Mouse (Mus musculus) kidney, postnatal 36 days (tissue): ENCODE measurements around the gene Surf4.
A peak's percentile ranks its signal among the peaks of the same experiment; 100 is the strongest.

Source experiments
- DNase-seq, 2 experiments: peaks; one replicate each; pipeline ENCODE4 v3.0.0; 2021 to 2022; ENCODE audit warnings: mixed read lengths in 2 of 2

The Surf4 gene

GRCm38 (mm10) chr2:26927745-26928476 is 5.8 kb downstream of the Surf4 start:
- peak; percentile 46 to 54 for DNase-seq

DNA sequence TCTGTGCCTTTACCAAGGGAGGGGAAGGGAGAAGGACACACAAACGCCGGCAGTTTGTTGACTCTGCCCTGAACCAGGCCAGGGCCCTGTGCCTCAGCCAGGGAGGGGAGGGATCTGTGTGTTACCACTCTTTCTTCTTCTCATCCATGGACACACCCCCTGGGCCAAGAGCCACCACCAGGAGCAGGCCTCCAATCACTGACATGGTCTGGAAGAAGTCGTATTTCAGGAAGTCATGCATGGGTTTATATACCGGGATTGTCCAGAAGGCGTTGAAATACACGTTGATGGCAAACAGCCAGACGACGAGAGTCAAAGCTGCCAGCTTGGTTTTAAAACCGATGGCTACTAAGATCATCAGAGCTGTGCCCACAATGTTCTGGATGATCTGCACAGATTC is 11.9 kb downstream of the Surf4 start:
- peak; percentile 59 to 73 for DNase-seq

- peak; percentile 71 to 82 for DNase-seq
These were observed 13.4 kb downstream of the Surf4 start for GRCm38 (mm10) chr2:26920190-26920855.

- no peak for DNase-seq
These were observed 14.0 kb downstream of the Surf4 start for GRCm38 (mm10) chr2:26919684-26920083.

GRCm38 (mm10) chr2:26916738-26917137 is 17.0 kb downstream of the Surf4 start:
- DNase-seq, result no peak

DNA sequence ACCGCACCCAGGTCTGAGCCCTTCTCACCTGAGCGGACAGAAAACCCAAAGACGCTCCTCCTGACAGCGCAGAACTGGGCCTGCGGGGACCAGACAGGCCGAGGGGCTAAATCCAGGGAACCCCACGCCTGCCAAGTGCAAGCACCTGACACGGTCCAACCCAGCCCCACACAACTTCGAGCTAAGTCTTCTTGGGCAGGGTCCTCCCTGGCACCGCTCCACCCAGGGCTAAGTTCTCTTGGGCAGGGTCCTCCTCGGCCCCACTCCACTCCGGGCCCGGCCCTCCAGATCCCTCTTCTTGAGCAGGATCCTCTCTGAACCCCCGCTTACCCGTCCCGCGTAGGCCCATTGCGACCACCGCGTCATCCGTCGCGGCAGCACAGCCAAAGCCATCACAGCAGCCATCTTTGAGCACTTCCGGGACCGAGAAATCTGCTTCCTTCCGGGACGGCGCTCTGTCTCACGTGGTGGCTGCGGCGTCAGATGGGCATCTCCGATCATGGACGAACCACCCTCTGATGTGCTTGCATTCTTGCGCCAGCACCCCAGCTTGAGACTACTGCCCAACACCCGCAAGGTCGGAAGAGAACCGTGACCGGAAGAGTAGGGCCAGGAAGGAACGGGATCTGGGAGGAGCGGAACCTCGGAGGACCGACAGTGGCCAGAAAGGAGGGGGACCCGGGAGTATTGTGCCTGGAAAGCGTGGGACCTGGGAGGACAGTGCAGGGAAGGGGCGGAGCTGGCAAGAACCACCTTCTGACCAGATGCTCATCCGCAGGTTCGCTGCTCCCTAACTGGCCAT is 17.6 kb downstream of the Surf4 start, which contains the start of the genes Surf2 and Surf1:
Gene Surf2, plus strand, starts transcription at position 441 of the 802 bp plus-strand sequence.
Gene Surf1, minus strand, starts transcription at position 604 of the 802 bp plus-strand sequence.
- peak; percentile 86 to 88 for DNase-seq

- DNase-seq, result no peak
These were observed 19.4 kb downstream of the Surf4 start for GRCm38 (mm10) chr2:26914148-26914941.

- DNase-seq, result no peak
These were observed 20.1 kb downstream of the Surf4 start for GRCm38 (mm10) chr2:26913416-26914147.

GRCm38 (mm10) chr2:26912253-26912770 is 21.4 kb downstream of the Surf4 start:
- DNase-seq, result no peak

DNA sequence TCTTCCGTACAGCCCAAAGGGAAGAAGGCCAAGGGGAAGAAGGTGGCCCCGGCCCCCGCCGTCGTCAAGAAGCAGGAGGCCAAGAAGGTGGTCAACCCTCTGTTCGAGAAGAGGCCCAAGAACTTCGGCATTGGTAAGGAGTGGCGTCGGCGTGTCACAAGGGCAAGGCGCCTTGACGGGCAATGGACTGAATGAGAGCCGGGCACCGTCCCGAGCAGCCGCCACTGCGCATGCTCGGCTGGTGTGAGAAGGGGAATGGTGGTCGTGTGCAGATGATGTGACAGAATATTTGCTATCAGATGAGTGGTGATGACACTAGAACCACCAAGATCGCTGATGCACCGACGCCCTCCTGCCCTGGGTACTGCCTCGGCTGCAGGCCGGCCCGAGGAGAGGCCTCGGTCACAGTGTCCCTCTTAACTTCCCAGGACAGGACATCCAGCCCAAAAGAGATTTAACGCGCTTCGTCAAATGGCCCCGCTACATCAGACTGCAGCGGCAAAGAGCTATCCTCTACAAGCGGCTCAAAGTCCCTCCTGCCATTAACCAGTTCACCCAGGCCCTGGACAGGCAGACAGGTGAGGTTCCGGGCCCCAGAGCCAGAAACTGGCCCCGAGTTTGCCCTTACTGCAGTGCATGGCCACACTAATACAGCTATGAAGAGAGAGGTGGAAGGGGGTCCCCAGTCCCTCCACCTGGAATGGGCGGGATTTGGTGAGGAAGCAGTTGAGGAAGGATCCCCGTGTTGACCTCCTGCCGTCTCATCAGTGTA is 22.5 kb downstream of the Surf4 start:
- DNase-seq, result peak in 1 of 2 experiments; percentile 70

DNA sequence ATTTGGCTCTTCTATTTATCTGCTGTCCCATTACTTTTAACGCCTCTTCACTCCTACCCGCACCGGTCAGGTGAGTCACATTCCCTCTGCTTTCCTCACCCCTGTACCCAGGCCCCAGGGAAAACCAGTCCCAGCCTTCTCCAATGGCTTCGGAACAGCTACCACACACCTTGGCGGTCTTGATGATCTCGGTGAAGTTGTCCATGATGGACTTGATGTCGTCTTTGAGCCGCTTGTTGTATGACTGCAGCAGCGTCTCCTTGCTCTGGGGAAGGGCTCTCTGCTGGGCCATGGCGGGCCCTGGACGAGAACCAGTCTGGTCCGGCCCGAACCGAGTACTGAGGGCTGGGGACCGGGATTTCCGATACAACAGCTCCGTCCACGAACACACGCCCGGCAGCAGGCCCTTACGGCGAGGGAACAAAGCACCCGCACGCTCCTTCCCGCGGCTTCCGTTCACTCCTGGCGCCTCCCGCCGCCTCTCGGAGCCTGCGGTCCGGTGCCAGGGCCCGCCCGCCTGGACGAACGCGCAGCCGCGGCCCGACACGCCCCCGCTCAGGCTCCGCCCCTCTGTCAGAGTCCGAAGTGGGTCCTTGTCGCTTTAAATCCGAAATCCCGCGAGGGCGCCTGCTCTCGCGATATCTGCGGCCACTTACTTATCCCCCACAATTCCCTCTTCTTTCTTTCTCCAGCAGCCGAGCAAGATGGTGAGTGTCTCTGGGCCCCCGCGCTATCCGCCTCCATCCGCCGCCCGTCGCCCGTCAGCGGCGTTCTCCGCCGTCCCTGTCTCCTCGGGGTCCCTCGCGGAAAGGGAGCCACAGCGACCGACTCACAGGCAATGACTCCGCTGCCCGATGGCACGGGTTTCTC is 23.4 kb downstream of the Surf4 start, which contains the start of the genes Med22 and Rpl7a:
Gene Med22, minus strand, starts transcription at position 554 of the 870 bp plus-strand sequence.
Gene Rpl7a, plus strand, starts transcription at position 641 of the 870 bp plus-strand sequence.
- DNase-seq, result peak; percentile 100

DNA sequence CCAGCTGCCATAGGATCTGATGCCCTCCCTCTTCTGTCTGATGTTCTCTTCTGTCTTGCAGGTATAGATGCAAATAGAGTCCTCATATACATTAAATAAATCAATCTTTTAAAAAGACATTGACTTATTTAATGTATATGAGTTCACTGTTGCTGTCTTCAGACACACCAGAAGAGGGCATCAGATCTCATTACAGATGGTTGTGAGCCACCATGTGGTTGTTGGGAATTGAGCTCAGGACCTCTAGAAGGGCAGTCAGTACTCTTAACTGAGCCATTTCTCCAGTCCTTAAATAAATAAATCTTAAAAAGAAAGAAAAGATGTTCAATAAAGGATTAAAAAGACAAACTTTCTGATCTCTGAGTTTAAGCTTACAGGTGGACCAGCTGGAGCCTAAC is 24.3 kb downstream of the Surf4 start:
- DNase-seq, result no peak

- no peak for DNase-seq
These were observed 24.9 kb downstream of the Surf4 start for GRCm38 (mm10) chr2:26908710-26909386.

GRCm38 (mm10) chr2:26907109-26907508 is 26.6 kb downstream of the Surf4 start:
- peak; percentile 60 to 83 for DNase-seq

GRCm38 (mm10) chr2:26906431-26906830 is 27.3 kb downstream of the Surf4 start:
- DNase-seq, result no peak

DNA sequence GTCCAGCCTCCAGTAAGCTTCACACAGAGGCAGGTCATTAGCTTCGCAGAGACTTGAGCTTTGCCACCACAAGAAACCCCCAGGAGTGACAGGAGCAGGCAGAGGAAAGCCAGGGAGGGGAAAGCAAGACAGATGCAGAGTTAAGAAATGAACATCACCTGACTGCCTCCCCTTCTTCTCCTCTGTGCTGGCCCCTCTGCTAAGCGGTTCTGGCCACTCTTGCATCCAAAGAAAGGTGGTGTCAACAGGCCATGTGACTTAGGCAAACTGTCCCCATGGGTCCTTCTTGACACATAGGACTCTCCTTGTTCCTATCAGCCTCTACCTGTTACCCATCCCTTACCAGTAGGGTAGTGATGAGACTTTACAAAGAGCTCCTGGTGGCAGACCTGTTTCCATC is 27.8 kb downstream of the Surf4 start:
- no peak for DNase-seq

- DNase-seq, result no peak
These were observed 30.4 kb downstream of the Surf4 start for GRCm38 (mm10) chr2:26903311-26903710.

GRCm38 (mm10) chr2:26902467-26903220 is 31.1 kb downstream of the Surf4 start, which contains the start of gene Surf6:
Gene Surf6 (minus strand): TSS chr2:26902879.
- DNase-seq, result peak; percentile 97 to 99
